Mouse (Mus musculus) G1E (cell line): ENCODE data around the gene Scn8a.

Experiments
- CTCF ChIP-seq: IDR thresholded peaks from 2 replicates; pipeline ENCODE4 v1.5.1; 2012; ENCODE audit warnings: low read depth, low read length, inconsistent platforms, mixed read lengths
- GATA1 ChIP-seq: IDR thresholded peaks from 2 replicates; pipeline ENCODE4 v1.6.1; 2012; ENCODE audit warnings: borderline replicate concordance, low read length, inconsistent platforms, mixed read lengths
- GATA2 ChIP-seq: IDR thresholded peaks from 2 replicates; pipeline ENCODE4 v1.6.1; 2012; ENCODE audit warnings: low read depth, low read length, inconsistent platforms, borderline replicate concordance
- TAL1 ChIP-seq: conservative IDR thresholded peaks from 2 replicates; pipeline ENCODE4 v1.6.1; 2012; ENCODE audit warnings: low read depth, low read length, inconsistent platforms, mixed read lengths

- TF ChIP-seq GATA1 (no peak), CTCF (no peak), GATA2 (no peak), TAL1 (no peak)
Observed at GRCm38 (mm10) chr15:100870001-100870774, 530 bp downstream of the Scn8a start.
